ENCODE assay signal across 10 mouse cellular contexts in genomic region chr2:91964610-91965204, GRCm38 (mm10). TPM values are rescaled to one million over a fixed set of nuclear protein-coding genes. Genes with fewer than 3 reads are reported as not detected.
DNase-seq lines count a peak whose midpoint lies in the region; ATAC-seq and TF ChIP-seq lines count a peak whose summit lies in the region.
"Had no signal": no experiment of that assay in that cellular context is flagged by ENCODE, and none has a peak within 500 bp of the region (broad histone marks: within the 10 kb centered on the region; RNA-seq: fewer than 3 reads in every experiment).

No protein-coding gene starts in this region.

- no peaks in the 10 kb centered on the region for H3K27me3 ChIP-seq in kidney, postnatal 0 days (ENCODE audit: insufficient read depth, low read length)
- peaks cover 44% of the 10 kb centered on the region for H3K27me3 ChIP-seq in liver, embryonic 12.5 days (replicated peaks)

- peak overlapping the region; percentile 23 for H3K4me3 ChIP-seq in kidney, postnatal 0 days (replicated peaks; ENCODE audit: low read depth, low read length)
- peak overlapping the region; percentile 76 for H3K4me3 ChIP-seq in brown adipose tissue, adult 24 weeks (ENCODE audit: insufficient read depth, low read depth, low read length)
- peak overlapping the region; percentile 90 for H3K4me3 ChIP-seq in liver, embryonic 12.5 days
- H3K4me3 ChIP-seq: myocyte had no signal

- H3K4me1 ChIP-seq in kidney, postnatal 0 days (replicated peaks; ENCODE audit: insufficient read depth, low read length), result peaks cover 13% of the 10 kb centered on the region
- peaks cover 27% of the 10 kb centered on the region for H3K4me1 ChIP-seq in brown adipose tissue, adult 24 weeks (ENCODE audit: control insufficient read depth, insufficient read depth, insufficient read length, low read length)
- H3K4me1 ChIP-seq in liver, embryonic 12.5 days, result peaks cover 58% of the 10 kb centered on the region

- H3K36me3 ChIP-seq in kidney, postnatal 0 days (ENCODE audit: insufficient read depth, low read length), result no peaks in the 10 kb centered on the region
- peaks cover 11% of the 10 kb centered on the region for H3K36me3 ChIP-seq in liver, embryonic 12.5 days

- no peak for TF ChIP-seq CTCF in kidney, postnatal 0 days (IDR thresholded peaks at IDR 0.05; ENCODE audit: low read depth)

- DNase-seq in CD4-positive, CD25-positive, alpha-beta regulatory T cell, adult 2 months (ENCODE audit: low read depth, low spot score), result peak; percentile 34
- DNase-seq in kidney, postnatal 0 days (ENCODE audit: low spot score), result no peak
- no peak for DNase-seq in kidney, adult 18-20 months
- no peak for DNase-seq in urinary bladder, postnatal 14 days (ENCODE audit: low spot score)
- DNase-seq in urinary bladder, postnatal 36 days (ENCODE audit: low spot score in 2 of 2), result no peak

- peak overlapping the region; percentile 65; the same call in 1 of the 2 replicates for H3K27ac ChIP-seq in kidney, postnatal 0 days
- peak overlapping the region; percentile 98 for H3K27ac ChIP-seq in brown adipose tissue, adult 24 weeks (replicated peaks; ENCODE audit: low read depth, low read length)
- H3K27ac ChIP-seq in liver, embryonic 12.5 days, result peak overlapping the region; percentile 61

- ATAC-seq in CD4-positive, CD25-positive, alpha-beta regulatory T cell, adult 4 months, result no peak
- no peak for ATAC-seq in kidney, postnatal 0 days (replicated peaks; ENCODE audit: low FRiP score, low read depth)
- ATAC-seq in liver, embryonic 12.5 days, result no peak

- 66% methylated on average over 3 of the region's 3 CpGs for WGBS in kidney, postnatal 0 days
- WGBS in liver, embryonic 12.5 days (ENCODE audit: insufficient replicate concordance), result 35% methylated on average over 3 of the region's 3 CpGs

- H3K4me2 ChIP-seq in kidney, postnatal 0 days (ENCODE audit: low read length), result peak overlapping the region; percentile 92
- peak overlapping the region; percentile 98 for H3K4me2 ChIP-seq in liver, embryonic 12.5 days

- no peak overlapping the region for H3K9ac ChIP-seq in kidney, postnatal 0 days (ENCODE audit: low read depth, low read length)
- no peak overlapping the region for H3K9ac ChIP-seq in liver, embryonic 12.5 days

- H3K9me3 ChIP-seq in kidney, postnatal 0 days (replicated peaks; ENCODE audit: low read length), result no peaks in the 10 kb centered on the region
- no peaks in the 10 kb centered on the region for H3K9me3 ChIP-seq in liver, embryonic 12.5 days (replicated peaks)

RNA-seq across cellular contexts. Expression of gene Dgkz, which starts 11.0 kb away (rescaled TPM):
- polyA plus RNA-seq in CD4-positive, CD25-positive, alpha-beta regulatory T cell, adult 4 months (2017; shearing (Covaris generic)), result 100 to 1,000 TPM; 131 to 138 TPM
- 32.1 and 32.4 TPM in 2 replicates for polyA plus RNA-seq in kidney, postnatal 0 days (2015; fragmentation: Nextera tagmentation; extraction: Ambion mirVana)
- polyA plus RNA-seq in brown adipose tissue, adult 24 weeks (2012; ENCODE audit: insufficient read depth, insufficient read length, missing spikeins), result 8.1 and 11.2 TPM in 2 replicates
- 46.9 and 48.8 TPM in 2 replicates for polyA plus RNA-seq in liver, embryonic 12.5 days (2016; fragmentation: Nextera tagmentation; extraction: Ambion mirVana)

RNA-seq across cellular contexts. Expression of gene Gm9821, which starts 19.2 kb away (rescaled TPM):
- polyA plus RNA-seq in CD4-positive, CD25-positive, alpha-beta regulatory T cell, adult 4 months (2017; shearing (Covaris generic)), result under 1 TPM; 0.82 to 0.86 TPM
- polyA plus RNA-seq in kidney, postnatal 0 days (2015; fragmentation: Nextera tagmentation; extraction: Ambion mirVana), result 0.12 TPM in 1 of 2 replicates, not detected in the other
- polyA plus RNA-seq in brown adipose tissue, adult 24 weeks (2012; ENCODE audit: insufficient read depth, insufficient read length, missing spikeins), result not detected in 2 replicates
- polyA plus RNA-seq in liver, embryonic 12.5 days (2016; fragmentation: Nextera tagmentation; extraction: Ambion mirVana), result 2.3 and 2.5 TPM in 2 replicates
- polyA plus RNA-seq: embryonic facial prominence, embryonic 11.5 days had no signal

RNA-seq across cellular contexts. Expression of gene Mdk, which starts 32.6 kb away (rescaled TPM):
- polyA plus RNA-seq in CD4-positive, CD25-positive, alpha-beta regulatory T cell, adult 4 months (2017; shearing (Covaris generic)), result 1 to 10 TPM; 1.9 to 3.1 TPM
- 639 and 693 TPM in 2 replicates for polyA plus RNA-seq in kidney, postnatal 0 days (2015; fragmentation: Nextera tagmentation; extraction: Ambion mirVana)
- 1.8 TPM in 1 of 2 replicates, not detected in the other for polyA plus RNA-seq in brown adipose tissue, adult 24 weeks (2012; ENCODE audit: insufficient read depth, insufficient read length, missing spikeins)
- 137 and 140 TPM in 2 replicates for polyA plus RNA-seq in liver, embryonic 12.5 days (2016; fragmentation: Nextera tagmentation; extraction: Ambion mirVana)

RNA-seq across cellular contexts. Expression of gene Chrm4, which starts 37.7 kb away (rescaled TPM):
- under 1 TPM in 1 of 2 experiments, not detected in 1; 0.30 TPM for polyA plus RNA-seq in CD4-positive, CD25-positive, alpha-beta regulatory T cell, adult 4 months (2017; shearing (Covaris generic))
- polyA plus RNA-seq in kidney, postnatal 0 days (2015; fragmentation: Nextera tagmentation; extraction: Ambion mirVana), result 0.22 TPM in 1 of 2 replicates, not detected in the other
- not detected in 2 replicates for polyA plus RNA-seq in brown adipose tissue, adult 24 weeks (2012; ENCODE audit: insufficient read depth, insufficient read length, missing spikeins)
- polyA plus RNA-seq in liver, embryonic 12.5 days (2016; fragmentation: Nextera tagmentation; extraction: Ambion mirVana), result 0.17 TPM in 1 of 2 replicates, not detected in the other

RNA-seq across cellular contexts. Expression of gene Creb3l1, which starts 59.6 kb away (rescaled TPM):
- polyA plus RNA-seq in CD4-positive, CD25-positive, alpha-beta regulatory T cell, adult 4 months (2017; shearing (Covaris generic)), result 1 to 10 TPM in 1 of 2 experiments, under 1 TPM in 1; 0.77 to 1.2 TPM
- polyA plus RNA-seq in kidney, postnatal 0 days (2015; fragmentation: Nextera tagmentation; extraction: Ambion mirVana), result 8.7 and 9.3 TPM in 2 replicates
- 4.5 and 5.6 TPM in 2 replicates for polyA plus RNA-seq in brown adipose tissue, adult 24 weeks (2012; ENCODE audit: insufficient read depth, insufficient read length, missing spikeins)
- polyA plus RNA-seq in liver, embryonic 12.5 days (2016; fragmentation: Nextera tagmentation; extraction: Ambion mirVana), result 1.9 and 2.3 TPM in 2 replicates

Comparison
In these comparisons a context has a peak if more than half of its experiments do, and no peak if none do; other contexts are left out.
1. H3K4me3 ChIP-seq: peak in every context shown above with its lines; median percentile 90 in liver, embryonic 12.5 days; 76 in brown adipose tissue, adult 24 weeks; 23 in kidney, postnatal 0 days.
2. RNA of gene Mdk, which starts 32.6 kb away (polyA plus RNA-seq): 639 to 693 TPM in kidney, postnatal 0 days and 137 to 140 TPM in liver, embryonic 12.5 days; 1.9 to 3.1 TPM in CD4-positive, CD25-positive, alpha-beta regulatory T cell, adult 4 months and 1.8 TPM in brown adipose tissue, adult 24 weeks; every median in the first group is over 10 times any median in the second.
3. Peak in every context shown above with its lines, with median percentiles within 50 percentile points of each other: H3K27ac ChIP-seq.